Mouse (Mus musculus) large intestine, adult 2 months (tissue): ENCODE data around the gene Pinlyp. TPM values are rescaled to one million over a fixed set of nuclear protein-coding genes. Genes with fewer than 3 reads are reported as not detected.
A peak's percentile ranks its signal among the peaks of the same experiment; 100 is the strongest.

Experiments
- DNase-seq: peaks from one replicate; pipeline ENCODE4 v3.0.0-alpha.2; 2012; ENCODE audit warnings: low read depth, low spot score
- WGBS: fragments of 180-500 bp; shearing (Covaris S2); methylation state at CpG from one replicate; pipeline ENCODE4 v1.1.7; 2018; 5-methylcytosine and 5-hydroxymethylcytosine counted together
- polyA plus RNA-seq: library from polyadenylated mRNA; depleted of rRNA; stranded (reverse); fragments of >200 nt; gene quantifications from 2 replicates; pipeline ENCODE4 v1.2.3, GENCODE M21; 2012; rRNA removed

The Pinlyp gene
- polyA plus RNA-seq: 0.23 TPM in 1 of 2 replicates, not detected in the other

GRCm38 (mm10) chr7:24546068-24546614, at the start of gene Pinlyp, which contains the start of gene Xrcc1:
TSS of gene Pinlyp (minus strand) at chr7:24546118.
TSS of gene Xrcc1 (plus strand) at chr7:24546289.
- DNase-seq: no peak
- 27% methylated on average over 13 of the region's 13 CpGs for WGBS

- no peak for DNase-seq
- WGBS: 31% methylated on average over 2 of the region's 2 CpGs
Measured at GRCm38 (mm10) chr7:24595464-24595863, 49.5 kb upstream of the Pinlyp start.

- 2% methylated on average over 13 of the region's 13 CpGs for WGBS
- no peak for DNase-seq
Measured at GRCm38 (mm10) chr7:24594309-24594803, 48.4 kb upstream of the Pinlyp start.

GRCm38 (mm10) chr7:24593621-24594308, 47.8 kb upstream of the Pinlyp start:
- WGBS: 1% methylated on average over 39 of the region's 39 CpGs
- no peak for DNase-seq

GRCm38 (mm10) chr7:24592781-24593180, 46.9 kb upstream of the Pinlyp start:
- DNase-seq: no peak
- 88% methylated on average over 6 of the region's 6 CpGs for WGBS

- no peak for DNase-seq
- WGBS: 43% methylated on average over 4 of the region's 4 CpGs
Measured at GRCm38 (mm10) chr7:24592163-24592562, 46.2 kb upstream of the Pinlyp start.

- WGBS: 25% methylated on average over 5 of the region's 5 CpGs
- DNase-seq: no peak
Measured at GRCm38 (mm10) chr7:24591735-24592134, 45.8 kb upstream of the Pinlyp start.

GRCm38 (mm10) chr7:24588336-24588735, 42.4 kb upstream of the Pinlyp start:
- WGBS: 14% methylated on average over 13 of the region's 13 CpGs
- peak; percentile 96 for DNase-seq

GRCm38 (mm10) chr7:24587330-24588105, 41.6 kb upstream of the Pinlyp start, which contains the start of the genes Ethe1 and Zfp575:
TSS of gene Ethe1 (plus strand) at chr7:24587543.
TSS of gene Zfp575 (minus strand) at chr7:24587641.
- 31% methylated on average over 30 of the region's 30 CpGs for WGBS
- DNase-seq: no peak

GRCm38 (mm10) chr7:24586828-24587227, 40.9 kb upstream of the Pinlyp start:
- DNase-seq: no peak
- WGBS: 29% methylated on average over 8 of the region's 8 CpGs

GRCm38 (mm10) chr7:24585995-24586394, 40.1 kb upstream of the Pinlyp start:
- 77% methylated on average over 16 of the region's 16 CpGs for WGBS
- no peak for DNase-seq

GRCm38 (mm10) chr7:24584876-24585275, 39.0 kb upstream of the Pinlyp start:
- DNase-seq: no peak
- WGBS: 94% methylated on average over 6 of the region's 6 CpGs

GRCm38 (mm10) chr7:24577811-24578210, 31.9 kb upstream of the Pinlyp start:
- DNase-seq: no peak
- WGBS: 85% methylated on average over 10 of the region's 10 CpGs

GRCm38 (mm10) chr7:24574224-24574796, 28.4 kb upstream of the Pinlyp start:
- no peak for DNase-seq
- WGBS: 52% methylated on average over 12 of the region's 12 CpGs

GRCm38 (mm10) chr7:24572455-24572854, 26.5 kb upstream of the Pinlyp start:
- WGBS: 67% methylated on average over 5 of the region's 5 CpGs
- no peak for DNase-seq

- WGBS: 81% methylated on average over 4 of the region's 4 CpGs
- no peak for DNase-seq
Measured at GRCm38 (mm10) chr7:24571071-24571470, 25.2 kb upstream of the Pinlyp start.

- DNase-seq: no peak
- 88% methylated on average over 4 of the region's 4 CpGs for WGBS
Measured at GRCm38 (mm10) chr7:24568512-24568911, 22.6 kb upstream of the Pinlyp start.

GRCm38 (mm10) chr7:24566206-24566605, 20.3 kb upstream of the Pinlyp start:
- DNase-seq: no peak
- WGBS: 93% methylated on average over 9 of the region's 9 CpGs

GRCm38 (mm10) chr7:24565627-24566026, 19.7 kb upstream of the Pinlyp start:
- WGBS: 91% methylated on average over 11 of the region's 11 CpGs
- no peak for DNase-seq
